Mouse (Mus musculus): ENCODE measurements around the gene Zfp273. TPM values are rescaled to one million over a fixed set of nuclear protein-coding genes. Genes with fewer than 3 reads are reported as not detected.
"Not testable (repeated sequence)": the region's sequence is repeated elsewhere in the genome, so short reads cannot be mapped to it uniquely, and the experiment has no call there.

Zfp273 gene
- polyA plus RNA-seq (2016; fragmentation: Nextera tagmentation; extraction: Ambion mirVana): 9.1 and 10.6 TPM in 2 replicates

DNA sequence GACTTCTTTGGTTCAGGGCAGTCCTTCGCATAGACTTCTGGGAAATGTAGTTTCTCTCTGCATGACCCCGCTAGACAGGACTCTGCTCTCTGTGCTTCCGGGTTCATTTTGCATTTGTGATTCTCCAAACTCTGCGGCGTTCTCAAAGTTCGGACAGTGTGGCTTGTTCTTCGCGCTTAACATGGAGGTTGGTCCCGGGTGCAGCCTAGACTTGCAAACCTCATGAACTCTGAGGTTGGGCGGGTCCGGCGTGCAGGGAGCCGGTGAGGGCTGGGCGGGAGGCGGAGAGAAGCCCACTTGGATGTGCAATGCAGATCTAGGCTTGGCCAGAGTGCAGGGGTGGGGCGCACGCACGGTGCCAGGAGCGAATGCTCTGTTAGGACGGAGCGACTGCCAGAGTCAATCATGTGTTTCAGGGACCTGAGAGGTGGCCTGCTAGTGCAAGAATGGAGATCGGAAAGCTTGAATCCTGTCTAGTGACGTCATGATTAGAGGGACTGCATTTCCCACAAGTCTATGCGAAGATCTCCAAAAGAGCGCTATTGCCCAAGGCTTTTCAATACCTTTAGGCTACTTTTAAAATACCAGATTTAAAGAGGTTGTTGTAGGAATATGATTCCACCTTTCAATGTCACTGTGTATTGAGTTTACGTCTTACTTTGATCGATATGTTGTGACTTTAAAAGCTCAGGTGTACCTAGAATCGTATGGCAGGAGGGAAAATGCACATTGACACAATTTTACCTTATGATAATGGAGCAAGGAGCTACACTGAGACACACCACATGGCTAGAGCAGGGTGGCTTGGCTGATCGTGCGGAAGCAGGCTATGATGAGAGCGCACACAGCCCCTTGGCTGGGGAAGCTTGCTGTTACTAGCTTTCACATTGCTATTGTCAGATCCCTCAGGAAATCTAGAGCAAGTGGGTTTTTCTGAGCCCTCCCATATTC lies at the start of gene Zfp273:
Gene Zfp273 (plus strand): TSS at position 31 of the 951 bp plus-strand sequence.
- peak within 1 kb of the TSS; percentile 69 for H3K9ac ChIP-seq
- ATAC-seq (ENCODE audit: low FRiP score): peak; percentile 96
- H3K4me1 ChIP-seq: 0 out of 2 replicates have a peak, but pooled peaks cover 3% of the 10 kb centered on the region
- WGBS: 4% methylated on average over 31 of the region's 31 CpGs
- H3K4me3 ChIP-seq: peak within 1 kb of the TSS; percentile 75
- H3K27me3 ChIP-seq: no peaks in the 10 kb centered on the region
- peaks cover 5% of the 10 kb centered on the region; the same call in 1 of the 2 replicates for H3K36me3 ChIP-seq
- H3K27ac ChIP-seq: peak within 1 kb of the TSS; percentile 85
- peaks cover 6% of the 10 kb centered on the region; the same call in 1 of the 2 replicates for H3K9me3 ChIP-seq (replicated peaks)
- peak within 1 kb of the TSS; percentile 65 for H3K4me2 ChIP-seq (replicated peaks)

DNA sequence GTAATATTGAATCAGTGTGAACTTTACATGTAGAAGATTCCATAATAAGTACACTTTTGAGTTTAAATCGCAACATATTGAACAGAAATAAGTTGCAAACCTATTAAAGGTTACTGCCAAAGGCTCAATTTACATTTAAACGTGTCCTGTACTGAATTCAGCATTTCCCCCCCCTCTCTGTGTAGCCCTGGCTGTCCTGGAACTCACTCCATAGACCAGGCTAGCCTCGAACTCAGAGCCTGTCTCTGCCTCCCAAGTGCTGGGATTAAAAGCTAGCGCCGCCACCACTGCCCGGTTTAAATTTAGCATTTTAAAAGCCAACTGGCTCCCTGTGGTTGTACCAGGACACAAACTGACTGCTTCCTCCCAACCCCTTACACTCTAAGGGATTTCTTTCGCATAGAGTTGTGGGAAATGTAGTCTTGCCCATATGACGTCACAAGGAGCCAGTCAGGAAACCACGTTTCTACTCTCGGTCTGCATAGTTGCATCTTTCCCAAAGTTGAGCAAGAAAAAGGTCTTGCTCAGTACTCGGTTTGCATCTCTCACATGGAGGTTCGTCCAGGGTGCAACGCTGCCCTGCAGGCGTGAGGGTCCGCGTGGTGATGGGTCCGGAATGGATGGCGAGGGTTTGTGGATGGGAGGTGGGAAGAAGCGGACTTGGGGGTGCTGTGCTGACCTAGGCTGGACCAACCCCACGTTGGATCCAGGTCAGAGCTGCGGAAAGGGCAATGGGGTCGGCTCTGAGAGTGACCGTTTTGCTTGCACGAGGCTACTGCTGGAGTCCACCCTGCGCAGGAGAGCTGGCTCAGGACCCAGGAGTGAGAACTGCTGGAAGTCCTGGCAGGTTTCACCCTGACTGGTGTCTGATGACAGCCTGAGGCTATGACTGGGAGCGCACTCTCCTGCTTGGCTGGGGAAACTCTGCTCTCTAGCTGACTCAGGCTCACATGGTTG lies 34.0 kb upstream of the Zfp273 start, which contains the start of gene Zfp493:
Gene Zfp493 (plus strand): TSS at position 429 of the 957 bp plus-strand sequence.
- H3K4me1 ChIP-seq: peaks cover 6% of the 10 kb centered on the region
- WGBS: 9% methylated on average over 26 of the region's 26 CpGs
- ATAC-seq (ENCODE audit: low FRiP score): peak; percentile 96

GRCm38 (mm10) chr13:67791921-67792455 lies 21.6 kb upstream of the Zfp273 start:
- Histone ChIP-seq H3K4me2 (replicated peaks) (no peak overlapping the region), H3K9ac (no peak overlapping the region), H3K36me3 (peaks cover 8% of the 10 kb centered on the region; the same call in 1 of the 2 replicates), H3K4me1 (no peaks in the 10 kb centered on the region), H3K27ac (no peak overlapping the region), H3K4me3 (no peak overlapping the region), H3K9me3 (replicated peaks) (0 out of 2 replicates have a peak, but pooled peaks cover 7% of the 10 kb centered on the region), H3K27me3 (no peaks in the 10 kb centered on the region)
- 90% methylated on average over 10 of the region's 10 CpGs for WGBS
- no peak for ATAC-seq (ENCODE audit: low FRiP score)

More for the DNA sequence above, 34.0 kb upstream of the Zfp273 start, which contains the start of gene Zfp493:
- H3K9ac ChIP-seq: peak within 1 kb of the TSS; percentile 66
- peak within 1 kb of the TSS; percentile 77 for H3K4me2 ChIP-seq (replicated peaks)
- no peaks in the 10 kb centered on the region for H3K27me3 ChIP-seq
- no peak within 1 kb of the TSS for H3K27ac ChIP-seq
- no peaks in the 10 kb centered on the region for H3K36me3 ChIP-seq
- peak within 1 kb of the TSS; percentile 56 for H3K4me3 ChIP-seq
- peaks cover 5% of the 10 kb centered on the region; the same call in 1 of the 2 replicates for H3K9me3 ChIP-seq (replicated peaks)

DNA sequence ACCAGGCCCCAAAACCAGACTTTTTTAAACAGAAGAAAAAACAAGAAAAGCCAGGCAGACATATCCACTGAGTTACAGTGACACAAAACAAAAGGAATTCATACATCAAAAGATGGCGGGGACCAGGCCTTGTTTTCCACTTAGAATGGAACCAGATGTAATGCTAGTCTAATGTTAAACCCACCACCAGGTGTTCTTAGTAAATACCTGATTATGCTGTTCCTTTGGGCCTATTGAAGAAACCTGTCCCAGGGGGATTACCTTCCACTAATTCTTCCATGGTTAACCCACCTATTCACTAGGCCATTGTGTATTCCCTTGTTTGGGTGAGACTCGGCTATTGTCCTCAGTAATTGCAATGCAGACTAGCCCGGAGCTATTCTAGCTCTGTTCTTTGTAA lies 14.9 kb upstream of the Zfp273 start:
- Histone ChIP-seq H3K36me3 (no peaks in the 10 kb centered on the region), H3K27me3 (no peaks in the 10 kb centered on the region), H3K9ac (no peak overlapping the region), H3K4me2 (replicated peaks) (no peak overlapping the region), H3K4me1 (no peaks in the 10 kb centered on the region), H3K27ac (no peak overlapping the region), H3K9me3 (replicated peaks) (no peaks in the 10 kb centered on the region), H3K4me3 (no peak overlapping the region)
- 66% methylated on average over 3 of the region's 3 CpGs for WGBS
- no peak for ATAC-seq (ENCODE audit: low FRiP score)

DNA sequence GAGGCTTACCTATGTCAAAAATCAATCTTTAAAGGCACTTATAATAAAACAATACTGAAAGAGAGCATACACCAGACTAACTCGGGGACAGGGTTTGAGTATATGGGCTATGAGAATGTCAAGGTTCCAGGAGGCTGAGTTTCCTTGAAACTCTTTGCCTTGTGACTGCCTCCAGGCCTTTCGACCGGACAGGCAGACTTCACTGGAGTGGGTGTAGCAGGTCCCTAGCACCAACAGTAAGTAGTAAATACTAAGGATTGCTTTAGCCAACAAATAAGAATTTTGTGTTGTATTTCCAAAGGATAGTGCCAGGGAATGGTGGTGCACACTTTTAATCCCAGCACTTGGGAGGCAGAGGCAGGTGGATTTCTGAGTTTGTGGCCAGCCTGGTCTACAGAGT lies 14.4 kb upstream of the Zfp273 start:
- H3K27ac ChIP-seq; H3K36me3 ChIP-seq; H3K27me3 ChIP-seq; ATAC-seq (ENCODE audit: low FRiP score); H3K9ac ChIP-seq; H3K9me3 ChIP-seq (replicated peaks); H3K4me3 ChIP-seq; H3K4me1 ChIP-seq; H3K4me2 ChIP-seq (replicated peaks): not testable (repeated sequence)
- 86% methylated on average over 3 of the region's 3 CpGs for WGBS

DNA sequence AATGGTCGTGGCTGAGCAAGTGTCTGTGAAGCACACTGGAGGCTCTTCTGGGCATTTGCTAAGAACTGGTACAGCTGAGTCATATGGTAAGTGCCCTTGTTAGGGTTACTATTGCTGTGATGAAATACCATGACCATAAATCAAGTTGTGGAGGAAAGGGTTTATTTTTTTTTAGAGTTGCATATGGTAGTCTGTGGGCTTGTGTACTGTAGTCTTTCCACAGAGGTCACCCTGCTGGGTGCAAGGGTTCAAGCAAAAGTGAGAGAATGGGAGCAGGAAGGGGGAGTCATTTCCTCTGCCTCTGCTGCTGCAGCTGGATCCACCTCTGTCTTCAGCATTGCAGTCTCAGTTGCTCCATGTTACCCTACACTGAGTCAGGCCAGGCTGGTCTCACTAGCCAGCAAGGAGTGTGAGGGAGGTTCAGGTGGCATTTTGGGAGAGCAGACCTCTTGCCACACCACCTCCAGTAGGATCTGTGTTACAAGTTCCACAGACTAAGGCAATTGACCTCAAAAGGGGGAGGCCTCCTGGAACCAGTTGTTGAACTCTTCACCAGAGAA lies 1.8 kb upstream of the Zfp273 start:
- no peak for ATAC-seq (ENCODE audit: low FRiP score)
- 60% methylated on average over 1 of the region's 1 CpGs for WGBS
- Histone ChIP-seq H3K4me3 (no peak overlapping the region), H3K4me2 (replicated peaks) (no peak overlapping the region), H3K27me3 (no peaks in the 10 kb centered on the region), H3K4me1 (0 out of 2 replicates have a peak, but pooled peaks cover 3% of the 10 kb centered on the region), H3K27ac (no peak overlapping the region), H3K36me3 (no peaks in the 10 kb centered on the region), H3K9me3 (replicated peaks) (peaks cover 5% of the 10 kb centered on the region; the same call in 1 of the 2 replicates), H3K9ac (no peak overlapping the region)

- ATAC-seq (ENCODE audit: low FRiP score): no peak
- WGBS: 76% methylated on average over 8 of the region's 8 CpGs
Measured at GRCm38 (mm10) chr13:67812961-67813709, 405 bp upstream of the Zfp273 start.

DNA sequence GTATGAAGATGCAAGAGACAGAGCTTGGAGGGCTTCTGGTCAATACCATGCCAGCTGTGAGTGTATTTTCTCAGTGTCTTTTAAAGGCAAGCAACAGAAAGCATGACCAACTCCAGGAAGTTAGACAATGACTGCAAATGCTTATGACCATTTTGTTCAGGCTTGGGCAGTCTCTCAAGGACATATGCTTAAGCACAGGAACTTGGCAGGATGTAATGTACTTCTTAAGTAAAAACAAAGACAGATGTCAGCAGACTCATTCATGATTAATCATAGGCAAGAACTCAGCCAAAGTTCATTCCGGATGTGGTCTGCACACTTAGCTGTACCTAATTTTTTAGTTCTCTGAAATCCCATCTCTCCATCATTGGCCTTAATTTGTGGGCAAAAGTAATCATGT lies 5.1 kb downstream of the Zfp273 start:
- WGBS: 98% methylated on average over 1 of the region's 1 CpGs
- H3K4me3 ChIP-seq: no peak overlapping the region
- peaks cover 12% of the 10 kb centered on the region; the same call in 1 of the 2 replicates for H3K9me3 ChIP-seq (replicated peaks)

More at GRCm38 (mm10) chr13:67812961-67813709, 405 bp upstream of the Zfp273 start:
- peak overlapping the region; percentile 75 for H3K4me3 ChIP-seq
- no peaks in the 10 kb centered on the region for H3K27me3 ChIP-seq
- 0 out of 2 replicates have a peak, but pooled peaks cover 3% of the 10 kb centered on the region for H3K4me1 ChIP-seq
- peaks cover 6% of the 10 kb centered on the region; the same call in 1 of the 2 replicates for H3K9me3 ChIP-seq (replicated peaks)
- no peaks in the 10 kb centered on the region for H3K36me3 ChIP-seq
- no peak overlapping the region for H3K27ac ChIP-seq
- peak overlapping the region; percentile 65 for H3K4me2 ChIP-seq (replicated peaks)
- peak overlapping the region; percentile 69; the same call in 1 of the 2 replicates for H3K9ac ChIP-seq

GRCm38 (mm10) chr13:67830911-67831336 lies 17.4 kb downstream of the Zfp273 start, which contains the start of gene Gm10037:
Gm10037 (plus strand) TSS chr13:67831106.
- WGBS: 2% methylated on average over 14 of the region's 14 CpGs
- no peak within 1 kb of the TSS for H3K27ac ChIP-seq
- peak within 1 kb of the TSS; percentile 74 for H3K4me2 ChIP-seq (replicated peaks)
- H3K27me3 ChIP-seq: no peaks in the 10 kb centered on the region
- no peaks in the 10 kb centered on the region for H3K4me1 ChIP-seq
- H3K36me3 ChIP-seq: peaks cover 8% of the 10 kb centered on the region
- peak within 1 kb of the TSS; percentile 54 for H3K4me3 ChIP-seq
- ATAC-seq (ENCODE audit: low FRiP score): peak; percentile 85
- peaks cover 4% of the 10 kb centered on the region for H3K9me3 ChIP-seq (replicated peaks)
- peak within 1 kb of the TSS; percentile 66 for H3K9ac ChIP-seq

More for the DNA sequence above, 5.1 kb downstream of the Zfp273 start:
- no peak for ATAC-seq (ENCODE audit: low FRiP score)
- no peaks in the 10 kb centered on the region for H3K27me3 ChIP-seq
- no peak overlapping the region for H3K27ac ChIP-seq
- H3K36me3 ChIP-seq: peaks cover 28% of the 10 kb centered on the region
- no peak overlapping the region for H3K9ac ChIP-seq
- no peak overlapping the region for H3K4me2 ChIP-seq (replicated peaks)
- H3K4me1 ChIP-seq: 0 out of 2 replicates have a peak, but pooled peaks cover 3% of the 10 kb centered on the region

DNA sequence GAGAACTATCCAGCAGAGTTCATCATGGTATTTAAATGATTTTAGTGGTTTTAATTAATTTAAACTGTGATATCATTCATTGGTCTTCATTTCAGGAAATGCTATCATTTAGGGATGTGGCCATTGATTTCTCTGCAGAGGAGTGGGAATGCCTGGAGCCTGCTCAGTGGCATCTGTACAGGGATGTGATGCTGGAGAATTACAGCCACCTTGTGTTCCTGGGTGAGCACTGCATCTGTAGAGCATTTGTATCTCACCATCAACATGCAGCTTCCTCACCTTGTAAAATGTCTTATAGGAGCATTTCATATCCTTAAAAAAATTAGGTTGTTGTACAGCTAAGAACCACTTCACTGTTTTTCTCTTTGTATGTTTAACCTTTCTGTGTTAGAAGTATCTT lies 19.6 kb downstream of the Zfp273 start:
- not testable (repeated sequence) for H3K27me3 ChIP-seq; H3K4me3 ChIP-seq; ATAC-seq (ENCODE audit: low FRiP score); H3K4me2 ChIP-seq (replicated peaks); H3K4me1 ChIP-seq; H3K27ac ChIP-seq; H3K9ac ChIP-seq; H3K36me3 ChIP-seq; H3K9me3 ChIP-seq (replicated peaks)
